Mouse (Mus musculus): ENCODE measurements around the gene Kdm4d. TPM values are rescaled to one million over a fixed set of nuclear protein-coding genes. Genes with fewer than 3 reads are reported as not detected.
"Not testable (repeated sequence)": the region's sequence is repeated elsewhere in the genome, so short reads cannot be mapped to it uniquely, and the experiment has no call there.

Gene Kdm4d
- total RNA-seq, 2 experiments from 2014 or later: not detected

GRCm38 (mm10) chr9:14451120-14451519 lies 49.2 kb downstream of the Kdm4d start:
- DNase-seq: not testable (repeated sequence)

DNA sequence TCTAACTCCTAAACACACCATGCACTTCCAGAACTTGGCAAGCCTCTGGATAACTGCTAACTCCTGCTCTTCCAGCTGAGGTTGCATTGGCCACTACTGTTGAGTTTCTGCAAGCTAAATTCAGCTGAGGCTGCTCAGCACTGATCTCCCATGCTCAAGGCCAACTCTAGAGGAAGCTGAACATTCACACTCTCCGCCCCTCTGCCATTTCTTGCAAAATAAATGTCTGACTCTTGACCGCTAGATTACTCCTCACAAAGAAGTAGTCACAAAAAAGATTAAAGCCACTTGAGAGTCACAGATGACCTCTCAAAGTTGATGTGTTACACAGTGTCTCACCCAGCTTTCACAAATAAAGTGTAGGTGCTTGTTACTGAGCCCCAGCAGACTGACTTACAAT lies 53.2 kb downstream of the Kdm4d start:
- DNase-seq: not testable (repeated sequence)

DNA sequence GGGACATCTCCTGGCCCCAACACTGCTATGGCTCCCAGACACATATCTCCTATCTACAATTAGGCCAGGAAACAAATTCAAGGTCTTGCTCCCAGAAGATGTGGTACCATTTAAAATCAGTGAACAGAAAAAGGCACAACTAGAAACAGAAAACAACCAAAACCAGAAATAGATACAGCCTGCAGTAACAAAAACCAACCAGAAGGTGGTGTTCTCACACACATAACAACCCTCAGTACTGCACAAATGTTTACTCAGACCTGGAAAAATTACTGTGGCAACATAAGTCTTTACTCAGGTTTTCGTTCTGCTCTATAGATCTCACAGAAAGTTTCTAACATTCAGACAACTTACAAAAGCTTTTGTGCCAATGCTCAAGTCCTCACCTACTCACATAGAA lies 59.9 kb downstream of the Kdm4d start:
- no peak for DNase-seq

DNA sequence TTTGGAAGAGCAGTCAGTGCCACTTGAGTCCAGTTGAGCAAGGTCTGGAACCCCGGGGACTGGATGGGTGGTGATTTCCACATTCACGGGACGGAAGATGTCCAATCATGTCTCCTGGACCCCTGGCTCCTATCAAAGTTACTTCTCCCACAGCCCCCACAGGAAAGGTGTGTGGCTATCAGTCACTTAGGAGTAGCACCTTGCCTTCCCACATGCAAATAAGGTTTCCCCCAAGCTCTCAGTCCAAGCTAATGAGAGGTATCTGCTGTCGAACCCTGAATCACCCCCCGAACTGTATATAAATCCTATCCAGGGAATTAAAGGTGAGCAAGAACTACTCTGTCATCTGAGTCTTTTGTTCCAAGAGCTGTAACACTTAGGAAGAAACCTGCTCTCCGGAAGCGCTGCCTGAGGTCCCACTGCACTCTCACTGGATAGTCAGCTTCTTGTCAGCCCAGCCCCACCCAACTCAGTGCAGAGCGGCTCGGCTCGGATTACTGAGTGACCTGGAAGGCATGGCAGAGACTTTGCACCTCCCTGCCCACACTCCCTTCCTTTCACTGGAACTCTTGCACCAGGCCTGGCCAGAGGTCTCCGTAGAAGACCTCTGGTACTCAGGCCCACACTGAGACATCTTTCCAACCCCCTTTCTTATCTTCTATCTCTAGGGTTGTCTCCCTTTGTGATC lies 66.9 kb downstream of the Kdm4d start:
- no peak for DNase-seq

Other genes with a start within 250 kb of the Kdm4d start
- 10 to 100 TPM; 21.4 to 25.5 TPM for gene Sesn3, start 225.4 kb downstream of the Kdm4d start, total RNA-seq (2021)
- gene Endod1, start 119.0 kb downstream of the Kdm4d start, total RNA-seq (2021): 1 to 10 TPM; 7.1 to 8.7 TPM
- 10 to 100 TPM; 66.3 to 67.3 TPM for gene Cwc15, start 135 bp upstream of the Kdm4d start, total RNA-seq (2021)
- gene Amotl1, start 144.6 kb upstream of the Kdm4d start, total RNA-seq (2021): 10 to 100 TPM; 57.6 to 60.4 TPM
- gene Piwil4, start 240.3 kb upstream of the Kdm4d start, total RNA-seq (2021): not detected